Mouse (Mus musculus): ENCODE measurements around the gene Acsf2. TPM values are rescaled to one million over a fixed set of nuclear protein-coding genes. Genes with fewer than 3 reads are reported as not detected.

The Acsf2 gene
- polyA plus RNA-seq, 1 experiment from 2014 or later, result 11.5 TPM

DNA sequence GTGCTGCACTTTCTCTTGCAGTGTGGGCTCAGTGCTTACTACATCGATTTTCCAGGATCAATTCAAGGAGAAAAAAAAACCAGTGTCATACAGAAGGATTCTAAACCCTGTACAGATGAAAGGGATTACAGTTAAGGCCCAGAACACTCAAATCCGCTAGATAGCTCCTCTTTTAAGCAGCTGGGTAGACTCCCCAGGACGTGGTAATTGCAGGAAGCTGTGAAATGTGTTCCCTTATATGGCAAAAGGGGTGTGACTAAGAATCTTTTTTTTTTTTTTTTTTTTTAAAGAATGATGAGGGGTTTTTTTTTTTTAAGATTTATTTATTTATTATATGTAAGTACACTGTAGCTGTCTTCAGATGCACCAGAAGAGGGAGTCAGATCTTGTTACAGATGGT, 72.8 kb downstream of the Acsf2 start:
- no peak overlapping the region for H3K9ac ChIP-seq (ENCODE audit: low read depth, low read length)
- no peak overlapping the region for H3K27ac ChIP-seq (ENCODE audit: low read depth, low read length)
- H3K27me3 ChIP-seq (ENCODE audit: control insufficient read depth, insufficient read depth, low read length), result no peaks in the 10 kb centered on the region
- H3K4me2 ChIP-seq (replicated peaks; ENCODE audit: low read depth, low read length), result no peak overlapping the region
- H3K4me1 ChIP-seq (ENCODE audit: control insufficient read depth, insufficient read depth, low read length), result peaks cover 16% of the 10 kb centered on the region
- WGBS, result 53% methylated on average over 3 of the region's 3 CpGs
- H3K9me3 ChIP-seq (ENCODE audit: control insufficient read depth, low read length), result no peaks in the 10 kb centered on the region
- no peak for ATAC-seq (ENCODE audit: low FRiP score, low TSS enrichment)
- H3K4me3 ChIP-seq (ENCODE audit: low read length), result no peak overlapping the region
- H3K36me3 ChIP-seq (ENCODE audit: control insufficient read depth, insufficient read depth, low read length), result no peaks in the 10 kb centered on the region

DNA sequence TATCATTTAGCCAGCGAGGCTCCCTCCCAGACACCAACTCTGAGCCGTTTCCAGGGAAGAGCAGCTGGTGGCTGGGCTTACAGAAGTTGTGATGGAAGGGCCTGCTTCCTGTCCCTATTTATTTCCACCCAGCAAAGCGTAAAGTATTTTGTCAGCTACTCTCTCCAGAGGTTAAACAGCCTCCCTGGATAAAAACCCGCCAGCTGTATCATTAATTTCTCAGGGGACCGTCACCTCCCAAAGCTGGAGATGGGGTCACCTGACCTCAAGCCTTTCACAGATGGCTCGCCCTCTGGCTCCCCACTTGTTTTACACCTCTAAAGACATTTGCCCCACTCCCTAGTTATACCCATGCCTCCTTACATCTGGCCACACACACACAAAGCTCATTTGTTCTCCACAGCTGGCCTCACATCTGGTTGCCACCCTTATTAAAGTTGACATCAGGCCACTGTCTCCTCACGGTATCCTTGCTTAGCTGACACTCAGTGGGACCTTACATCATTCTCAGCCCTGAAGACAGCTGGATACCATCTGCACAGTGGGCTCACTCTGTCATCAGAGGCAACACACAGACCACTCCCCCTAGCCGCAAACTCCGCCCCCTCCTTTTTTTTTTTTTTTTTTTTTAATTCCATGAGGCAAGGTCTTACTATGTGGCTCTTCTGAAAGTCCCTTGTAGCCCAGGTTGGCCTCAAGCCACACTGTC, 75.3 kb downstream of the Acsf2 start:
- WGBS, result 24% methylated on average over 9 of the region's 9 CpGs
- ATAC-seq (ENCODE audit: low FRiP score, low TSS enrichment), result peak; percentile 86

DNA sequence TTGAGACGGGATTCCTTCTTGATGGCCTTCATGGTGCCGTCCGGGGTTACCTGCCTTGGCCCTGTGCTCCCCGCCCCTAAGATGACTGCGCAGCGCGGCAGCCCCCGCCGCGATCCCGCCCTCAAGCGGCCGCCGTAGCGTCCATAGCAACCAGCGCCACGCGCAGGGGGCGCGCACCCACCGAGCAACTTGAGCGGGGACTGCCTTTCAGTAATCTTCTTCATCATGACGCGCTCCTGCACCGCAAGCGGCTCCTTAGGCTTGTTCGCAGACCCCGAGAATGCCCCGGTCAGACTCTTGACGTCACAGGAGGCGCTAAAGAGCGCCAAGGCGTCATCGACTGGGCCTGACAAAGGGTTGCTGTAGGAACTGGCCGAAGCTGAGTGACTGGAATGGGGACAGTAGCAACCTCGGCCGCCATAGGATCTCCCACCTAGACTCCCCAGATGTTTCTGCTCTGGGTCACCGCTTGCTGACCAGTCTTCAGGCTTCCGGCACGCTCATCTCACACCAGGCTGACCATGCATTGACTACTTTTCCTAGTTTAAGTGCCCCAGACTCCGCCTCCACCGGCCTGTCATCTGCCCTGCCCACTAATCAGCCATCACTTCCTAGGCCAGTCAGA, 80.3 kb downstream of the Acsf2 start, which contains the start of gene Mycbpap:
TSS of gene Mycbpap (minus strand) at position 524 of the 625 bp plus-strand sequence.
- Histone ChIP-seq H3K36me3 (ENCODE audit: control insufficient read depth, insufficient read depth, low read length) (no peaks in the 10 kb centered on the region), H3K4me2 (replicated peaks; ENCODE audit: low read depth, low read length) (peak within 1 kb of the TSS; percentile 93), H3K9ac (ENCODE audit: low read depth, low read length) (peak within 1 kb of the TSS; percentile 64), H3K4me3 (ENCODE audit: low read length) (peak within 1 kb of the TSS; percentile 52), H3K4me1 (ENCODE audit: control insufficient read depth, insufficient read depth, low read length) (peaks cover 38% of the 10 kb centered on the region), H3K27ac (ENCODE audit: low read depth, low read length) (0 out of 2 replicates have a peak within 1 kb of the TSS, but pooled peaks have one; percentile 30), H3K9me3 (ENCODE audit: control insufficient read depth, low read length) (no peaks in the 10 kb centered on the region), H3K27me3 (ENCODE audit: control insufficient read depth, insufficient read depth, low read length) (no peaks in the 10 kb centered on the region)
- WGBS, result 1% methylated on average over 41 of the region's 42 CpGs
- ATAC-seq (ENCODE audit: low FRiP score, low TSS enrichment), result peak; percentile 61

More for the DNA sequence above, 75.3 kb downstream of the Acsf2 start:
- H3K27ac ChIP-seq (ENCODE audit: low read depth, low read length), result peak overlapping the region; percentile 58; the same call in 1 of the 2 replicates
- no peak overlapping the region for H3K4me2 ChIP-seq (replicated peaks; ENCODE audit: low read depth, low read length)
- no peak overlapping the region for H3K9ac ChIP-seq (ENCODE audit: low read depth, low read length)
- peaks cover 24% of the 10 kb centered on the region for H3K4me1 ChIP-seq (ENCODE audit: control insufficient read depth, insufficient read depth, low read length)
- no peak overlapping the region for H3K4me3 ChIP-seq (ENCODE audit: low read length)
- no peaks in the 10 kb centered on the region for H3K27me3 ChIP-seq (ENCODE audit: control insufficient read depth, insufficient read depth, low read length)
- no peaks in the 10 kb centered on the region for H3K9me3 ChIP-seq (ENCODE audit: control insufficient read depth, low read length)
- no peaks in the 10 kb centered on the region for H3K36me3 ChIP-seq (ENCODE audit: control insufficient read depth, insufficient read depth, low read length)

DNA sequence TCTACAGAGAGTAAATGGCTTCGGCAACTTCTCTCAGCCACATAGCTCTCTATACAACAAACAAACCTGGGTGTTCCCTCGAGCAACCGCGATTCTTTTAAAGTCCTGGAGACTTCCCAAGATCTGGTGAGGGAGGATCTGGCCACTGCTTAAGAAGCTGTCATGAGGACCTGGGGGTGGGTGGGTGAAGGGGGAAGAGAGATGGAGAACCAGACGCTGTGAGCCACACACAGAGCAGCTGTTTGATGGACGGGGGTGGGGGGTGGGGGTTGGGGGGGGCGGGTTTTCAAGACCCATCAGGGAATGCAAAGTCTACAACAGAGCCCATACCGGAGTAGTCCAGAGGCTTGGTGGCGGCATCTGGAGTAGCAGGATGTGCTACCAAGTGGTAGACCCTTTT, 88.2 kb downstream of the Acsf2 start:
- H3K9me3 ChIP-seq (ENCODE audit: control insufficient read depth, low read length), result peaks cover 2% of the 10 kb centered on the region; the same call in 1 of the 2 replicates
- peaks cover 13% of the 10 kb centered on the region for H3K4me1 ChIP-seq (ENCODE audit: control insufficient read depth, insufficient read depth, low read length)
- H3K36me3 ChIP-seq (ENCODE audit: control insufficient read depth, insufficient read depth, low read length), result no peaks in the 10 kb centered on the region
- H3K9ac ChIP-seq (ENCODE audit: low read depth, low read length), result no peak overlapping the region
- H3K27me3 ChIP-seq (ENCODE audit: control insufficient read depth, insufficient read depth, low read length), result no peaks in the 10 kb centered on the region
- no peak for ATAC-seq (ENCODE audit: low FRiP score, low TSS enrichment)
- H3K4me2 ChIP-seq (replicated peaks; ENCODE audit: low read depth, low read length), result no peak overlapping the region
- no peak overlapping the region for H3K4me3 ChIP-seq (ENCODE audit: low read length)
- WGBS, result 60% methylated on average over 9 of the region's 9 CpGs
- no peak overlapping the region for H3K27ac ChIP-seq (ENCODE audit: low read depth, low read length)

DNA sequence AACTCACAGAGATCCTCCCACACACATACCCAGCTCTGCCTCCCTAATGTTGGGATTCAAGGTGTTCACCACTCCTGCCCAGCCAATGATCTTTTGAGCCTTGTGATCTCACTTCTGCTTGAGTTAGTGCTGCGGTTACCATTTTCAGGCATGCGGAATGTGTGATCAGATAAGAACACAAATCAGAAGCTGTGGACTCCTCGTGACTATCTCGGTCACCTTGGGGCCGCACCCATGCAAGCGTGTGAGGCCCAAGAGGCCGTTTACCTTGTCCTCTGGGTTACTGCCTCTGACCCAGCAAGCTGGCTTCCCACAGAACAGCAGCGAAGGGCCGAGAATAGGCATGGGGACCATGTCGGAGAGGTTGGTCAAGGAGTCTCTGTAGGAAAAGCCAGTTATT, 92.7 kb downstream of the Acsf2 start:
- 73% methylated on average over 10 of the region's 10 CpGs for WGBS
- Histone ChIP-seq H3K9ac (ENCODE audit: low read depth, low read length) (no peak overlapping the region), H3K27me3 (ENCODE audit: control insufficient read depth, insufficient read depth, low read length) (no peaks in the 10 kb centered on the region; the same call in 1 of the 2 replicates), H3K4me2 (replicated peaks; ENCODE audit: low read depth, low read length) (no peak overlapping the region), H3K36me3 (ENCODE audit: control insufficient read depth, insufficient read depth, low read length) (no peaks in the 10 kb centered on the region), H3K4me1 (ENCODE audit: control insufficient read depth, insufficient read depth, low read length) (0 out of 2 replicates have a peak, but pooled peaks cover 7% of the 10 kb centered on the region), H3K9me3 (ENCODE audit: control insufficient read depth, low read length) (peaks cover 2% of the 10 kb centered on the region; the same call in 1 of the 2 replicates), H3K27ac (ENCODE audit: low read depth, low read length) (no peak overlapping the region), H3K4me3 (ENCODE audit: low read length) (no peak overlapping the region)
- ATAC-seq (ENCODE audit: low FRiP score, low TSS enrichment), result no peak

Other genes with a start within 250 kb of the Acsf2 start
- 1.1 and 3.9 TPM in 2 replicates for gene Abcc3, start 208.9 kb downstream of the Acsf2 start, polyA plus RNA-seq (2014; fragmentation: Nextera tagmentation; extraction: Ambion mirVana)
- 8.7 and 14.1 TPM in 2 replicates for gene Cacna1g, start 127.7 kb downstream of the Acsf2 start, polyA plus RNA-seq (2014; fragmentation: Nextera tagmentation; extraction: Ambion mirVana)
- gene Spata20, start 115.7 kb downstream of the Acsf2 start, polyA plus RNA-seq (2014; fragmentation: Nextera tagmentation; extraction: Ambion mirVana), result 0.07 and 0.23 TPM in 2 replicates
- 13.4 and 16.4 TPM in 2 replicates for gene Epn3, start 101.9 kb downstream of the Acsf2 start, polyA plus RNA-seq (2014; fragmentation: Nextera tagmentation; extraction: Ambion mirVana)
- 1.6 and 2.6 TPM in 2 replicates for gene Mycbpap, start 80.1 kb downstream of the Acsf2 start, polyA plus RNA-seq (2014; fragmentation: Nextera tagmentation; extraction: Ambion mirVana)
- 4.1 and 4.5 TPM in 2 replicates for gene Rsad1, start 52.6 kb downstream of the Acsf2 start, polyA plus RNA-seq (2014; fragmentation: Nextera tagmentation; extraction: Ambion mirVana)
- gene Chad, start 36.8 kb downstream of the Acsf2 start, polyA plus RNA-seq (2014; fragmentation: Nextera tagmentation; extraction: Ambion mirVana), result 0.14 TPM in 1 of 2 replicates, not detected in the other
- 118 and 197 TPM in 2 replicates for gene Lrrc59, start 27.9 kb upstream of the Acsf2 start, polyA plus RNA-seq (2014; fragmentation: Nextera tagmentation; extraction: Ambion mirVana)
- gene Mrpl27, start 51.9 kb upstream of the Acsf2 start, polyA plus RNA-seq (2014; fragmentation: Nextera tagmentation; extraction: Ambion mirVana), result 154 and 193 TPM in 2 replicates
- 29.9 and 33.6 TPM in 2 replicates for gene Eme1, start 52.1 kb upstream of the Acsf2 start, polyA plus RNA-seq (2014; fragmentation: Nextera tagmentation; extraction: Ambion mirVana)
- gene Xylt2, start 75.6 kb upstream of the Acsf2 start, polyA plus RNA-seq (2014; fragmentation: Nextera tagmentation; extraction: Ambion mirVana), result 16.8 and 18.5 TPM in 2 replicates
- 0.23 and 0.99 TPM in 2 replicates for gene Gm11541, start 102.6 kb upstream of the Acsf2 start, polyA plus RNA-seq (2014; fragmentation: Nextera tagmentation; extraction: Ambion mirVana)
- not detected in 2 replicates for gene Cdc34b, start 139.9 kb upstream of the Acsf2 start, polyA plus RNA-seq (2014; fragmentation: Nextera tagmentation; extraction: Ambion mirVana)
- gene Tmem92, start 180.8 kb upstream of the Acsf2 start, polyA plus RNA-seq (2014; fragmentation: Nextera tagmentation; extraction: Ambion mirVana), result not detected in 2 replicates

All from kidney, embryonic 14.5 days (tissue).